Mouse (Mus musculus): ENCODE measurements at regions not wholly inside any gene's neighbourhood (a gene's known extent, or its start where the extent isn't known, plus 50 kb on each side); places are given as distances from the start of the nearest gene placed in this dataset.

- peak; percentile 44 for DNase-seq (ENCODE audit: low read depth, low spot score)
These were observed 210.1 kb downstream of the Mex3b start for GRCm38 (mm10) chr7:83077035-83077918.

- DNase-seq (ENCODE audit: low read depth, low spot score): no peak
These were observed 210.8 kb downstream of the Mex3b start for GRCm38 (mm10) chr7:83077919-83078265.

GRCm38 (mm10) chr7:83078695-83079094, 211.6 kb downstream of the Mex3b start:
- DNase-seq (ENCODE audit: low read depth, low spot score): no peak

- no peak for DNase-seq (ENCODE audit: low read depth, low spot score)
These were observed 212.7 kb downstream of the Mex3b start for GRCm38 (mm10) chr7:83079842-83080241.

DNA sequence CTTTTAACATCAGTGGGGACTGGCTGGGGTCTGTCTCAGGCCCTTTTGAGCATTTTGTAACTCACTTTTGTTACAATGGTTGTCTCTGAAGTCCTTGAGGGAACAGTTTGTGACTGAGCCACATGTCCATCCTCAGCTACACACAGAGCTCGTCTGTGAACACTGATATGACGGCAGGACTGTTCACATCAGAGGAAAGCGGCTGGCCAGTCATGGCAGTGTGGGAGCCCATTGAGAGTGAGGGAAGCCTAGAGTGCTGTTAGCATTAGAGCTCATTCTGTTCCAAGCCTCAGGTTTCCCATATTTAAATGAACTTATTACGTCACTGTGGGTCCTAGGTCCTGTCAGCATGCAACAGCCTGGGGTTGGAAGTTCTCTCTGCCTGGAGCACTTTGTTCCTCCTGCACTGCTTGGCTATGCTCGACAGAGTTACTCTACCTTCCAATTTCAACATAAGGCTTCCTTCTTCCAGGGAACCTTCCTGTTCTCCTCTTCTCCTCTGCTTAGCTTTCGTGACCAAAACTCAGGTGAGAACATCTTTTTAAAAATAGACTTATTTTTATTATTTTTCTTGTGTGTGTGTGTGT, 217.5 kb downstream of the Mex3b start:
- no peak for DNase-seq (ENCODE audit: low read depth, low spot score)

- DNase-seq (ENCODE audit: low read depth, low spot score): no peak
These were observed 218.5 kb downstream of the Mex3b start for GRCm38 (mm10) chr7:83085547-83086158.

DNA sequence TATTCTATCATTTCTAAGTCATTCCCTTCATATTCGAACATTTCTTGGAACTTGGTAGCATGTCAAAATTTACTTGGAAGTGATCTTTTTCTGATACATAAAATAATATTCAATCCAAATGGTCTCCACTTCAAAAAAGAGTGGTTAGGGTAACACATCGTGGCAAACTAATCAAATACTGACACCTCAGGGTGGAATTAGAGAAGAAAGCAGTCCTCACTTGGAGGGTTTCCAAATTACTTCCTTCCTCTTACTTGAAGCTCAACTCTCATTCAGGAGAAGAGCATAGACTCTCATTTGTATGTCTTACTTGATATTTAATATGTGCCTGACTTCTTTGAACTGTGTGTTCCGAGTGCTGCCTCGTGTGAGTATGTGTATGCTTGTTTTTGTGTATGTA, 220.3 kb downstream of the Mex3b start:
- DNase-seq (ENCODE audit: low read depth, low spot score): no peak

DNA sequence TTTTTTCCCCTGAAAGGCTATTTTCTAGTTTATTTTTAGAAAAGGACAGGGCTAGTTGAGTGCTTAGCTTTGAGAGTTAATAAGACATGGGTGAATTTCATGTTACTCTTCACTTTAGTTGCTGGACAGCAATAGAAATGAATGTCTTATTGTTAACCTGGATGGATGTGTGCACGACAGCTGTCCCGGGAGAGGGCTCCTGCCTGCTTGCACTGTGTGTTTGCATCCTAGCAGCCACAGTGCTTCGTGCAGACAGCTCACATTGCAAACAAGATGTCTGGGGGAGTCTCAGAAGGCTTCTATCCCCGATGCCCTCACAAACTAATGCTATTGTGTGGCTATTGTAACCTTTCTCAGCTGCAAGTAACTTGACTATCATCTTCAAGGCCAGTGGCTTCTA, 221.0 kb downstream of the Mex3b start:
- no peak for DNase-seq (ENCODE audit: low read depth, low spot score)

DNA sequence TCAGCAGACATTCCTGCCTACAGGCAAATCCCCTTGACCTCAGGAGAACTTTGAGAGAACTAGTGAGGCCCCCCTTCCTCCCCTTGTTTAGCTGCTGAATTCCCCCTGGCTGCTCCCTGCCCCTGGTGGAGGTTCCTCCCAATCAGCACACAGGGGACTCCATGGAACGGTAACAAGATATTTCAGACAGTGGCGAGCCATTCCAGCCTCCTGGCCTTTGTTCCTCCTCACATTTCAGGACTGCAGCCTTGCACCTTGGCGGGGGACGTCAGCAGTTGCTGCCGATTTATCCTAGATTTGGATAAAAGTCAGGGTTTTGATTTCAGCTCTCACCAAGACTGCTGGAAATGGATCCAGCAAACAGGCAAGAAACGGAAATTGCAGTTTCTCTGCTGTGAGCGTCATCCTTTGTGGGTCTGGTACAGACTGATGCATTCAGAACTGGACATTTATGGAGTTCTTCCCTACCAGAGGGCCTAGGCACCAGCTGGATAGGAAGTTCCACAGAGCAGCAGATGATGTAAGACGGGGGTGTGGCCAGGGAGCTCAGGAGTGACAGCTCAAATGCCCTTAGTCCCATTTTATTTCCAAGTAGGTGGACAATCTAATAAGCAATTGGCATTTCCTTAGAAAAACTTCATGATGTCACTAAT, 222.3 kb downstream of the Mex3b start:
- DNase-seq (ENCODE audit: low read depth, low spot score): peak; percentile 61

DNA sequence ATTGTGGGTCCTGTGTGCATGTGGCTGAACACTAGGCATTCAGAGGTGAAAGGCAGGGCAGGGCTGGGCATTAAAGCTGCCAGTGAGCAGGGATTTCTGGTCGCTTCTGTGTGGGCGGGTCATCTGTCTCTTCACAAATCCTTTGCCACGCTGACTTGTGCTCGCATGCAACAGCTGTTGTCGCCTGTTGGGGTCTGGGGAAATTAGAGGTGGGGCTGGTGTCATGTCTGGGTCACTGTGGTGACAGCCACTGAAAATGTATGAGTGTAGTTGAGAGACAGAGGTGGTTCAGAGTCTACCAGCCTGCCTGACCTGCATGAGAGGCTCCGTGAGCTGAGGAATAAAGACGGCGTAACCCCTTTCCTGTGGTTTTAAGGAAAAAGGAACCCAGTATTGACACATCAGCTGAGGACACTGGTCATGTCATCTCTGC, 226.8 kb downstream of the Mex3b start:
- peak; percentile 65 for DNase-seq (ENCODE audit: low read depth, low spot score)

DNA sequence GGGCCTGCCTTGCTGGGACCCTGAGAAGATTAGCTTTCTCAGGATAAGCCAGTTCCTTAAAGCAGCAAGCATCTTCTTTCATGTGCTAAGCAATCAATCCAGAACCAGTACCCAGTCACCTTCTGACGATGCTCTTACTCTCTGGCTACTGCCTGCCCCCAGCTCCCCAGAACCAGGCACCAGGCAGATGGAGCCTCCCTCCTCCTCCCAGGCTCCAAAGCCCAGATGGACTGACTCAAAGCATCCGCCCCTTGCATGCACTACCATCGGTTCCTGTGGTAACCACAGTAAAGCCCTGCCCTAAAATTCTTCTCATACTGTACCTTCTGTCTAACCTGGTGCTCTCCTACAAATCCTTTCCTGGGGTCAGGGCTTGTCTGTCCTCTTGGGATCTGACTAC, 227.8 kb downstream of the Mex3b start:
- no peak for DNase-seq (ENCODE audit: low read depth, low spot score)

GRCm38 (mm10) chr7:83095593-83095992, 228.5 kb downstream of the Mex3b start:
- no peak for DNase-seq (ENCODE audit: low read depth, low spot score)

- DNase-seq (ENCODE audit: low read depth, low spot score): no peak
These were observed 237.3 kb downstream of the Mex3b start for GRCm38 (mm10) chr7:83104426-83104825.

DNA sequence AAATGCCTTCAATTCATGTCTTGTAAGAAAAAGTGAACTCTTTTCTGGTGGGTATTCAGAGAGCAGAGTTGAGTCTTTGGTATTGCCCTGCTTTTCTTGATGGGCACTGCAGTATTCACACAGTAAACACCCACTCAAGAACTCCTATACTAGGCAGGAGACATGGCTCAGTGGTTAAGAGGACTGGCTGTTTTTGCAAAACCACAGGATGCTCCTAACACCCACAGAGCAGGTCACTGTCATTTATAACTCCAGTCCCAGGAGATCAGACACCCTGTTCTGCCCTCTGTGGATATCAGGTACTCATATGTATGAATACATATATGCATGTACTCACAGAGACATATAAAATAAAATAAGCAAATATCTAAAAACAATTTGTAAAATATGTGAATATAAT, 238.5 kb downstream of the Mex3b start:
- DNase-seq (ENCODE audit: low read depth, low spot score): no peak

DNA sequence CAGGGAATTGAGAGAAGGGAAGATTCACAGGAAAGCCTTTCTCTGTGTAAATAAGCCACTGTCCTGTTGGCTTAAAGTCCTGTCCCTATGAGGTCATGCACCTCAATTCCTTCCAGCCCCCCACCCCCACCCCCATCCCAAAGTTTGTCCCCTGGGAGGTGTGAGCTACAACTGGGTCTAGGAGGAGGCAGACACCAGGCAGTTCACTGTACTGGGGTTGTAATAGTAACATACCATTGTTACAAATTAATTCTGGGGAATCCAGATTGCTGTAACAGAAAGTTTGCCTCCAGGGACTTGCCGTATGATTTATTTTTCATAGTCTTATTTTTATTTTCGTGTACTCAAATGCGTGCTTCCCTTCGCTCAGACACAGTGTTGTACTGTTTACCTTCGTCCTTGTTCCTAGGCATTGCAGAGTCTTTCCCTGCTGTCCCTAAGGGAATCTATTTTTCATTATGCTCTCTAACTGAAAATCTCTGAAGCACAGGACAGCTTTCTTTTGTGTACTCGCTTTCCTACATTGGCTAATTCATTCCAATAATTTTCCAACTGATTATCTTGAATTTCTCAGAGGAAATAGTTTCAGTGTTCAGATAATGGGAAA, 244.2 kb downstream of the Mex3b start:
- DNase-seq (ENCODE audit: low read depth, low spot score): no peak

- no peak for DNase-seq (ENCODE audit: low read depth, low spot score)
These were observed 249.4 kb downstream of the Mex3b start for GRCm38 (mm10) chr7:83116487-83116886.

DNA sequence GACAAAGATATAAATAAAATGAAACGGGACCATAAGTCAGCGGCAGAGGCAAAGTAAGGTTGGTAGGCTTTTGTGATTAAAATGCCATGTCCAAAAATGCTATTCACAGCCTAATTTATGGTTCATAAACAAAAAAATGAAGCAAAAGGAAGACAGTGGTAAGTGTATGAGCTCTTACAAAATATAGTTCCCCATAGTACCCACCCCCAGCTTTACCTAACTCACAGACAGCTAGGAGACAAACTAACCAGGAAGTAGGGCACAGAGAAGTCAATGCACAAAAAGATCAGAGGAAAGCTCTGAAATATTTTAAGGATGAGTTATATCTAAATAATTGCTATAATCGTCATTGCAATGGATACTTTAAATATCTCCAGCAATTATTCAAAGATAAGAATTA, 249.9 kb downstream of the Mex3b start:
- DNase-seq (ENCODE audit: low read depth, low spot score): no peak

DNA sequence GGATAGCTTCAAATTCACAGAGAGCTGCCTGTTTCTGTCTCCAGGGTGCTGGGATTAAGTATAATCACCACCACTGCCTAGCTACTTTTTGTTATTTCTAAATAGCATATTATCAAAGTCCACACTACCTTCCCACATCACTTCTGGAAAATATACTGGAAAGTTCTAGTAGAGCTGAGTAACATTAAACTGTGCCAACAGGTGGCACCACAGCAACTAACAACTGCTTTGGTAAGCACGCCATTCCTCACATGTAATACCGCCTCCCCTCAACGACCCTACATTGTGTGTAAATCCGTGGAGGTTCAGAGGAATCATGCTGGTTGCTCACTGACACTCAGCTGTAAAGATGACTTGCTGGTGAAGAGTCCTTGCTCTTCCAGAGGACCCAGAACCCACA, 259.1 kb downstream of the Mex3b start:
- DNase-seq (ENCODE audit: low read depth, low spot score): no peak

GRCm38 (mm10) chr7:83140216-83140615, 273.1 kb downstream of the Mex3b start:
- peak; percentile 23 for DNase-seq (ENCODE audit: low read depth, low spot score)

GRCm38 (mm10) chr7:83140658-83141057, 273.5 kb downstream of the Mex3b start:
- DNase-seq (ENCODE audit: low read depth, low spot score): no peak

DNA sequence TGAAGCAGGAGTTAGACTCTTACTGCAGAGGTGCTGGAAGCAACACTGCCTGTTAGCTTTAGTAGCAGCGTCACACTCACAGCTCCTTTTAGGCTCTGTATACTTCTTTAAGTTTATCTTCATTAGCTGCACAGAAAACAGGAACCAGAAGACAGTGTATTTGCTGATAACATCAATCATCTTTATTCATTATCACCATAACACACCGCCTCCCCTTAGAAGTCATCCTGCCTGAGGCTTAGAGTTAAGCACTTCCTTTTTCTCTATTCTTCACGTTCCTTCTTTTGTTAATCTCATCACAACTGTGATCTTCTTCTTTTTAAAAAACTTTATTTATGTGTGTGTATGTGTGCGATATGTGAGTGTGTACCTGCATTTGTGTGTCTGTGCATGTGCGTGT, 276.9 kb downstream of the Mex3b start:
- no peak for DNase-seq (ENCODE audit: low read depth, low spot score)

DNA sequence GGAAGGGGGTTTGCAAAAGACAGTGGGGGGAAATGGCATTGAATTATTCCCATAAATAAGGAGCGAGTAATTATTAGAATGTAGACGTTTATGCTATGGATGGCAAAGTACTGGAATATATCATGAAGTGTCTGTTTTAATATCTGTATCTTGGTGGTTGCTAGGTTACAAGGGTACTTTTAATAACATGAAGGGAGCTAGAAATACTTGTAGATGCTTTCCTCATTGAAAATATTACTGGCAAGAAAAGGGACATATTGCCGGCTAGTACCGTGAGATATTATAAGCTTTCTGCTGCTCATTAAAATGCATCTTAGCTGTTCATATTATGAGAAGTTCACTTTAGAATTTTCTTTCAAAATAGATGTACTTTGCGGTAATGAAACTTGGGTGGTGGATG, 278.4 kb downstream of the Mex3b start:
- DNase-seq (ENCODE audit: low read depth, low spot score): no peak

Measured in mesoderm, embryonic 11.5 days (tissue).